In genomic region chr1:36129126-36129525, GRCm38 (mm10) we compare ENCODE assay signal across 9 mouse cellular contexts.
DNase-seq lines count a peak whose midpoint lies in the region; ATAC-seq and TF ChIP-seq lines count a peak whose summit lies in the region.
"Had no signal": no experiment of that assay in that cellular context is flagged by ENCODE, and none has a peak within 500 bp of the region (broad histone marks: within the 10 kb centered on the region; RNA-seq: fewer than 3 reads in every experiment).

No protein-coding gene starts in this region.

- no peaks in the 10 kb centered on the region for H3K27me3 ChIP-seq in liver, adult 2 months (ENCODE audit: control insufficient read depth, insufficient read depth, low read length)
- no peaks in the 10 kb centered on the region for H3K27me3 ChIP-seq in liver, embryonic 11.5 days (replicated peaks; ENCODE audit: control insufficient read depth, insufficient read depth, low read length)
- H3K27me3 ChIP-seq in small intestine, adult 2 months (ENCODE audit: control insufficient read depth, insufficient read depth, low read length), result no peaks in the 10 kb centered on the region

- H3K4me1 ChIP-seq in liver, adult 2 months (ENCODE audit: control insufficient read depth, insufficient read depth, low read length), result 0 out of 2 replicates have a peak, but pooled peaks cover 2% of the 10 kb centered on the region
- peaks cover 38% of the 10 kb centered on the region for H3K4me1 ChIP-seq in liver, embryonic 11.5 days (replicated peaks; ENCODE audit: control insufficient read depth, insufficient read depth, low read length)
- H3K4me1 ChIP-seq in small intestine, adult 2 months (ENCODE audit: control insufficient read depth, insufficient read depth, insufficient read length, low read length), result peaks cover 7% of the 10 kb centered on the region

- no peak overlapping the region for H3K4me3 ChIP-seq in liver, adult 2 months (ENCODE audit: insufficient read depth, low read depth, low read length)
- H3K4me3 ChIP-seq in liver, embryonic 11.5 days (ENCODE audit: low read depth, low read length), result no peak overlapping the region
- H3K4me3 ChIP-seq in small intestine, adult 2 months (ENCODE audit: low read depth, low read length), result no peak overlapping the region

- no peaks in the 10 kb centered on the region for H3K79me2 ChIP-seq in liver, adult 2 months (ENCODE audit: control insufficient read depth, insufficient read depth, low read length)

- no peak for TF ChIP-seq POLR2A in liver, adult 2 months (IDR thresholded peaks at IDR 0.05; ENCODE audit: extremely low read depth, insufficient read depth, low read length)
- TF ChIP-seq POLR2A in small intestine, adult 2 months (IDR thresholded peaks at IDR 0.05; ENCODE audit: low read depth, low read length), result no peak

- H3K36me3 ChIP-seq in liver, adult 2 months (ENCODE audit: control insufficient read depth, insufficient read depth, low read length), result no peaks in the 10 kb centered on the region
- no peaks in the 10 kb centered on the region for H3K36me3 ChIP-seq in liver, embryonic 11.5 days (ENCODE audit: control insufficient read depth, insufficient read depth, low read length)
- H3K36me3 ChIP-seq in small intestine, adult 2 months (ENCODE audit: control insufficient read depth, insufficient read depth, low read length), result no peaks in the 10 kb centered on the region

- H3K9ac ChIP-seq in liver, adult 2 months (ENCODE audit: low read depth, low read length), result no peak overlapping the region
- H3K9ac ChIP-seq in liver, embryonic 11.5 days (ENCODE audit: low read depth, low read length), result no peak overlapping the region

- TF ChIP-seq CTCF in liver, adult 2 months (IDR thresholded peaks at IDR 0.05; ENCODE audit: low read depth, low read length), result no peak
- no peak for TF ChIP-seq CTCF in small intestine, adult 2 months (IDR thresholded peaks at IDR 0.05; ENCODE audit: extremely low read depth, insufficient read length, insufficient replicate concordance, low read depth, low read length)

- 60% methylated on average over 4 of the region's 4 CpGs for WGBS in liver, adult 2 months
- 15% methylated on average over 4 of the region's 4 CpGs for WGBS in liver, embryonic 11.5 days
- 26% methylated on average over 4 of the region's 4 CpGs for WGBS in small intestine, adult 2 months

- no peak overlapping the region for H3K4me2 ChIP-seq in liver, embryonic 11.5 days

- ATAC-seq in liver, embryonic 11.5 days (replicated peaks; ENCODE audit: low FRiP score), result no peak
- peak; percentile 37 for ATAC-seq in common myeloid progenitor, adult 5-6 weeks (replicated peaks; ENCODE audit: low read depth, poor library complexity, severe bottlenecking)
- ATAC-seq in erythroid progenitor cell, adult 5-6 weeks (replicated peaks; ENCODE audit: low FRiP score, poor library complexity, severe bottlenecking), result no peak

- peak overlapping the region; percentile 7; the same call in 1 of the 2 replicates for H3K27ac ChIP-seq in liver, adult 2 months (replicated peaks; ENCODE audit: insufficient read depth, low read depth, low read length)
- H3K27ac ChIP-seq in liver, embryonic 11.5 days (ENCODE audit: low read depth, low read length), result no peak overlapping the region
- H3K27ac ChIP-seq in small intestine, adult 2 months (ENCODE audit: insufficient read depth, low read depth, low read length), result peak overlapping the region; percentile 75

- H3K9me3 ChIP-seq in liver, embryonic 11.5 days (ENCODE audit: control insufficient read depth, low read length), result peaks cover 3% of the 10 kb centered on the region; the same call in 1 of the 2 replicates

- peak; percentile 39 for DNase-seq in liver, adult 2 months (ENCODE audit: extremely low read depth, low read depth, low spot score)
- DNase-seq in liver, embryonic 11.5 days (ENCODE audit: low spot score), result no peak
- DNase-seq in kidney, postnatal 36 days, result peak; percentile 57 to 68
- no peak for DNase-seq in ovary, postnatal 36 days (ENCODE audit: low spot score)
- no peak for DNase-seq in gastrocnemius, adult 8-10 months (ENCODE audit: low spot score in 2 of 2)
- DNase-seq: cerebellum, adult 8-10 months had no signal

Comparison
In these comparisons a context has a peak if more than half of its experiments do, and no peak if none do; other contexts are left out.
1. DNase-seq: peak in liver, adult 2 months (single experiment) and kidney, postnatal 36 days (2 of 2); none in liver, embryonic 11.5 days (single experiment), ovary, postnatal 36 days (single experiment) and gastrocnemius, adult 8-10 months (0 of 2).